Mouse (Mus musculus): ENCODE measurements around the gene Nuak2.

- no peak for TF ChIP-seq CTCF (IDR thresholded peaks at IDR 0.05; ENCODE audit: insufficient read depth, low read depth, low read length)
- no peak for TF ChIP-seq POLR2A (IDR thresholded peaks at IDR 0.05; ENCODE audit: insufficient read depth, low read depth, low read length)
Measured at GRCm38 (mm10) chr1:132346134-132346851, 30.4 kb downstream of the Nuak2 start.

All from olfactory bulb, adult 2 months (tissue).